Mouse (Mus musculus) C3H10T1/2 (cell line): ENCODE measurements around the gene Olfr25. TPM values are rescaled to one million over a fixed set of nuclear protein-coding genes. Genes with fewer than 3 reads are reported as not detected.

Experiments
- polyA plus RNA-seq, 2 experiments: library from polyadenylated mRNA; unstranded; fragments of >200 nt; fragmentation: generic; extraction: Trizol; gene quantifications; one replicate each; pipeline ENCODE4 v1.2.1; 2012; ENCODE audit warnings: missing spikeins in 2 of 2

Gene Olfr25
- not detected for polyA plus RNA-seq

GRCm38 (mm10) chr9:38328760-38329159 is at the start of gene Olfr25:
Gene Olfr25 (plus strand): TSS chr9:38329060.

GRCm38 (mm10) chr9:38290807-38291206 is 38.1 kb upstream of the Olfr25 start, which contains the start of gene Olfr896-ps1:
Gene Olfr896-ps1 (plus strand): TSS chr9:38291107.

GRCm38 (mm10) chr9:38348111-38348510 is 19.3 kb downstream of the Olfr25 start, which contains the start of gene Olfr898:
Gene Olfr898 (plus strand): TSS chr9:38348411.

GRCm38 (mm10) chr9:38366596-38366995 is 37.7 kb downstream of the Olfr25 start, which contains the start of gene Olfr250:
Gene Olfr250 (plus strand): TSS chr9:38366896.

GRCm38 (mm10) chr9:38376786-38377185 is 47.9 kb downstream of the Olfr25 start, which contains the start of gene Olfr251:
Gene Olfr251 (plus strand): TSS chr9:38377086.

Other genes with a start within 250 kb of the Olfr25 start
- gene Olfr887, start 245.0 kb upstream of the Olfr25 start, polyA plus RNA-seq: not detected
- gene Olfr888, start 220.9 kb upstream of the Olfr25 start, polyA plus RNA-seq: not detected
- gene Olfr889, start 213.9 kb upstream of the Olfr25 start, polyA plus RNA-seq: under 1 TPM; 0.01 to 0.06 TPM
- not detected for gene Olfr890, start 186.5 kb upstream of the Olfr25 start, polyA plus RNA-seq
- not detected for gene Olfr891, start 148.2 kb upstream of the Olfr25 start, polyA plus RNA-seq
- gene Olfr893, start 120.7 kb upstream of the Olfr25 start, polyA plus RNA-seq: not detected
- gene Olfr894, start 111.0 kb upstream of the Olfr25 start, polyA plus RNA-seq: not detected
- gene Olfr143, start 76.3 kb upstream of the Olfr25 start, polyA plus RNA-seq: not detected
- not detected for gene Olfr895, start 61.2 kb upstream of the Olfr25 start, polyA plus RNA-seq
- gene Olfr896-ps1, start 38.0 kb upstream of the Olfr25 start, polyA plus RNA-seq: not detected
- gene Olfr898, start 19.4 kb downstream of the Olfr25 start, polyA plus RNA-seq: not detected
- not detected for gene Olfr250, start 37.8 kb downstream of the Olfr25 start, polyA plus RNA-seq
- not detected for gene Olfr251, start 48.0 kb downstream of the Olfr25 start, polyA plus RNA-seq
- not detected for gene Olfr147, start 72.6 kb downstream of the Olfr25 start, polyA plus RNA-seq
- not detected for gene Olfr901, start 100.4 kb downstream of the Olfr25 start, polyA plus RNA-seq
- gene Olfr902, start 118.6 kb downstream of the Olfr25 start, polyA plus RNA-seq: not detected
- gene Olfr904, start 134.1 kb downstream of the Olfr25 start, polyA plus RNA-seq: not detected
- not detected for gene Olfr905, start 142.0 kb downstream of the Olfr25 start, polyA plus RNA-seq
- not detected for gene Olfr906, start 158.0 kb downstream of the Olfr25 start, polyA plus RNA-seq
- not detected for gene Olfr907, start 166.7 kb downstream of the Olfr25 start, polyA plus RNA-seq
- not detected for gene Olfr911-ps1, start 192.5 kb downstream of the Olfr25 start, polyA plus RNA-seq
- gene Olfr910, start 208.8 kb downstream of the Olfr25 start, polyA plus RNA-seq: not detected